ENCODE assay signal across 11 mouse cellular contexts in genomic region chr9:41586291-41586690, GRCm38 (mm10).
DNase-seq lines count a peak whose midpoint lies in the region; ATAC-seq and TF ChIP-seq lines count a peak whose summit lies in the region.
"Had no signal": no experiment of that assay in that cellular context is flagged by ENCODE, and none has a peak within 500 bp of the region (broad histone marks: within the 10 kb centered on the region; RNA-seq: fewer than 3 reads in every experiment).

No protein-coding gene starts in this region.

- H3K4me3 ChIP-seq in kidney, embryonic 16.5 days (ENCODE audit: low read length): no peak overlapping the region
- H3K4me3 ChIP-seq in cortical plate, adult 2 months (ENCODE audit: insufficient read depth, low read length): peak overlapping the region; percentile 25; the same call in 1 of the 2 replicates
- H3K4me3 ChIP-seq in hindbrain, embryonic 13.5 days: peak overlapping the region; percentile 82
- peak overlapping the region; percentile 47 for H3K4me3 ChIP-seq in neural tube, embryonic 13.5 days

- H3K36me3 ChIP-seq in kidney, embryonic 16.5 days (ENCODE audit: insufficient read depth, low read length): peaks cover 12% of the 10 kb centered on the region; the same call in 1 of the 2 replicates
- peaks cover 34% of the 10 kb centered on the region for H3K36me3 ChIP-seq in hindbrain, embryonic 13.5 days
- H3K36me3 ChIP-seq in neural tube, embryonic 13.5 days: peaks cover 49% of the 10 kb centered on the region

- H3K4me2 ChIP-seq in kidney, embryonic 16.5 days (replicated peaks; ENCODE audit: low read depth, low read length): peak overlapping the region; percentile 36
- peak overlapping the region; percentile 82 for H3K4me2 ChIP-seq in hindbrain, embryonic 13.5 days
- peak overlapping the region; percentile 83 for H3K4me2 ChIP-seq in neural tube, embryonic 13.5 days

- H3K9ac ChIP-seq in kidney, embryonic 16.5 days (replicated peaks; ENCODE audit: low read length): 0 out of 2 replicates have a peak overlapping the region, but pooled peaks have one; percentile 5
- peak overlapping the region; percentile 96 for H3K9ac ChIP-seq in hindbrain, embryonic 13.5 days
- H3K9ac ChIP-seq in neural tube, embryonic 13.5 days: peak overlapping the region; percentile 96

- no peak for TF ChIP-seq POLR2A in cortical plate, adult 2 months (IDR thresholded peaks at IDR 0.05; ENCODE audit: extremely low read depth, insufficient read depth, low read length)

- WGBS in kidney, embryonic 16.5 days: 77% methylated on average over 7 of the region's 7 CpGs
- WGBS in hindbrain, embryonic 13.5 days: 37% methylated on average over 7 of the region's 7 CpGs
- 52% methylated on average over 7 of the region's 7 CpGs for WGBS in neural tube, embryonic 13.5 days

- no peak for DNase-seq in kidney, postnatal 14 days
- no peak for DNase-seq in frontal cortex, adult 2 months (ENCODE audit: extremely low spot score in 1 of 2, low spot score in 1 of 2)
- DNase-seq in adrenal gland, postnatal 4 days (ENCODE audit: low spot score in 2 of 2): no peak
- DNase-seq in layer of hippocampus, postnatal 25 days (ENCODE audit: extremely low spot score in 1 of 2, low spot score in 1 of 2): no peak
- DNase-seq: adrenal gland, adult 2 months; heart, postnatal 10 days; left cerebral cortex, postnatal 4 days had no signal

- no peak for TF ChIP-seq CTCF in cortical plate, adult 2 months (IDR thresholded peaks at IDR 0.05; ENCODE audit: extremely low read depth, insufficient read depth, low read length)

- peaks cover 14% of the 10 kb centered on the region; the same call in 1 of the 2 replicates for H3K4me1 ChIP-seq in kidney, embryonic 16.5 days (ENCODE audit: insufficient read depth, low read length)
- peaks cover 13% of the 10 kb centered on the region for H3K4me1 ChIP-seq in cortical plate, adult 2 months (ENCODE audit: control insufficient read depth, insufficient read depth, low read length)
- peaks cover 52% of the 10 kb centered on the region for H3K4me1 ChIP-seq in hindbrain, embryonic 13.5 days (replicated peaks)
- peaks cover 58% of the 10 kb centered on the region for H3K4me1 ChIP-seq in neural tube, embryonic 13.5 days (replicated peaks)

- no peak overlapping the region for H3K27ac ChIP-seq in kidney, embryonic 16.5 days (ENCODE audit: low read length)
- H3K27ac ChIP-seq in cortical plate, adult 2 months (ENCODE audit: insufficient read depth, low read length): peak overlapping the region; percentile 12; the same call in 1 of the 2 replicates
- H3K27ac ChIP-seq in hindbrain, embryonic 13.5 days: peak overlapping the region; percentile 98
- H3K27ac ChIP-seq in neural tube, embryonic 13.5 days (replicated peaks): peak overlapping the region; percentile 98

- H3K27me3 ChIP-seq in kidney, embryonic 16.5 days (ENCODE audit: insufficient read depth, low read length): no peaks in the 10 kb centered on the region
- no peaks in the 10 kb centered on the region for H3K27me3 ChIP-seq in hindbrain, embryonic 13.5 days
- H3K27me3 ChIP-seq in neural tube, embryonic 13.5 days: no peaks in the 10 kb centered on the region

- no peak for ATAC-seq in kidney, embryonic 16.5 days (ENCODE audit: low FRiP score, low TSS enrichment)
- ATAC-seq in hindbrain, embryonic 13.5 days (ENCODE audit: low FRiP score): peak; percentile 63; the same call in 1 of the 2 replicates
- ATAC-seq in neural tube, embryonic 13.5 days (ENCODE audit: low read depth): peak; percentile 74; the same call in 1 of the 2 replicates

- H3K9me3 ChIP-seq in kidney, embryonic 16.5 days (ENCODE audit: low read length): no peaks in the 10 kb centered on the region
- no peaks in the 10 kb centered on the region for H3K9me3 ChIP-seq in hindbrain, embryonic 13.5 days
- no peaks in the 10 kb centered on the region for H3K9me3 ChIP-seq in neural tube, embryonic 13.5 days

Comparison
In these comparisons a context has a peak if more than half of its experiments do, and no peak if none do; other contexts are left out.
1. H3K9ac ChIP-seq: peak in every context shown above with its lines; median percentile 96 in hindbrain, embryonic 13.5 days; 96 in neural tube, embryonic 13.5 days; 5 in kidney, embryonic 16.5 days.